Mouse (Mus musculus) forebrain, embryonic 14.5 days (tissue): ENCODE measurements around the gene Cbln3. TPM values are rescaled to one million over a fixed set of nuclear protein-coding genes. Genes with fewer than 3 reads are reported as not detected.

Source experiments
- ATAC-seq: fragments of 200-750 bp; cut with Nextera tagmentation; 2 replicates; pipeline ENCODE4 v1.8.0; 2017; ENCODE audit warnings: mild to moderate bottlenecking, moderate library complexity
- DNase-seq: peaks from one replicate; pipeline ENCODE4 v3.0.0-alpha.2; 2015; ENCODE audit warnings: low spot score
- H3K27ac ChIP-seq: fragments of 300-500 bp; sonication (generic); 2 replicates; pipeline ENCODE4 v1.5.1; 2014; ENCODE audit warnings: low read depth, mild to moderate bottlenecking, control low read depth, low read length, moderate library complexity
- H3K27me3 ChIP-seq: fragments of 300-500 bp; sonication (generic); replicated peaks from 2 replicates; pipeline ENCODE4 v1.6.1; 2014; ENCODE audit warnings: low read length, control low read depth, mixed read lengths; ENCODE audit not compliant: control insufficient read depth, insufficient read depth
- H3K36me3 ChIP-seq: fragments of 300-500 bp; sonication (generic); 2 replicates; pipeline ENCODE4 v1.6.1; 2014; ENCODE audit warnings: low read length, control low read depth; ENCODE audit not compliant: control insufficient read depth, insufficient read depth
- H3K4me1 ChIP-seq: fragments of 300-500 bp; sonication (generic); 2 replicates; pipeline ENCODE4 v1.6.1; 2014; ENCODE audit warnings: antibody characterized with exemption, low read length, control low read depth; ENCODE audit not compliant: control insufficient read depth, insufficient read depth
- H3K4me2 ChIP-seq: fragments of 300-500 bp; sonication (generic); 2 replicates; pipeline ENCODE4 v1.6.1; 2014; ENCODE audit warnings: mild to moderate bottlenecking, control low read depth, low read length
- H3K4me3 ChIP-seq: fragments of 300-500 bp; sonication (generic); 2 replicates; pipeline ENCODE4 v1.5.1; 2014; ENCODE audit warnings: low read depth, low read length, control low read depth
- H3K9ac ChIP-seq: fragments of 300-500 bp; sonication (generic); 2 replicates; pipeline ENCODE4 v1.6.1; 2014; ENCODE audit warnings: mild to moderate bottlenecking, low read length, control low read depth, moderate library complexity
- H3K9me3 ChIP-seq: fragments of 300-500 bp; sonication (generic); replicated peaks from 2 replicates; pipeline ENCODE4 v1.6.1; 2016; ENCODE audit warnings: low read length, control low read depth, mixed read lengths; ENCODE audit not compliant: control insufficient read depth
- WGBS: fragments of 180-500 bp; shearing (Covaris S2); extraction: QIAGEN DNeasy Blood & Tissue Kit; methylation state at CpG from one replicate; pipeline ENCODE4 v1.1.7; 2014; 5-methylcytosine and 5-hydroxymethylcytosine counted together
- polyA plus RNA-seq: library from polyadenylated mRNA; unstranded; fragments of >200 nt; fragmentation: Nextera tagmentation; extraction: Ambion mirVana; gene quantifications from 2 replicates; pipeline ENCODE4 v1.2.1, GENCODE M21; 2014

Gene Cbln3
- polyA plus RNA-seq, 1 experiment from 2014 or later, result 0.27 TPM

DNA sequence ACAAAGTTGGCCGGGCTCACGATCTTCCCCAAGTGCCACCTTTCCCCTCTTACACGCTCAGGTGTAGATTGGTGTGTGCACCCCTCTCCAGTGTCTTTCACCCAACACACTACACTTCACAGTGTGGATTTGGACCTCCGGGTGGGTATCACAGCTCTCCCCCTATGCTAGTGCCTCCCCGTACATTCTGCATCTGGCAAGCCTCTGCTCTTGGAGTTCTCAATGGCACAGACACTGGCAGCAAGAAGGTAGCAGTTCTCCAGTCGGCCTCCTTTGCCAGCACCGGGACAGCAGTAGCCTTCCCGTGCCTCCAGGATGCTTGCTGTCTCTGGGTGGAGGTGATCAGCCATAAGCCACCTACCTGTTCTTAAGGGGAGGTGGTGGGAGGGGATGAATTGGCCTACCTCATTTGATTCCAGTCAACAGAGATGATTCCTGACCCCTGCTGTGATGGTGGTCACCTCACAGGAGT is 10.9 kb downstream of the Cbln3 start:
- Histone ChIP-seq H3K4me1 (no peaks in the 10 kb centered on the region), H3K4me2 (peak overlapping the region; percentile 33; the same call in 1 of the 2 replicates), H3K9ac (peak overlapping the region; percentile 37; the same call in 1 of the 2 replicates), H3K9me3 (no peaks in the 10 kb centered on the region), H3K27ac (no peak overlapping the region), H3K36me3 (peaks cover 47% of the 10 kb centered on the region), H3K27me3 (no peaks in the 10 kb centered on the region), H3K4me3 (no peak overlapping the region)
- DNase-seq, result no peak
- no peak for ATAC-seq
- whole genome bisulfite sequencing, result 83% methylated on average over 8 of the region's 8 CpGs

DNA sequence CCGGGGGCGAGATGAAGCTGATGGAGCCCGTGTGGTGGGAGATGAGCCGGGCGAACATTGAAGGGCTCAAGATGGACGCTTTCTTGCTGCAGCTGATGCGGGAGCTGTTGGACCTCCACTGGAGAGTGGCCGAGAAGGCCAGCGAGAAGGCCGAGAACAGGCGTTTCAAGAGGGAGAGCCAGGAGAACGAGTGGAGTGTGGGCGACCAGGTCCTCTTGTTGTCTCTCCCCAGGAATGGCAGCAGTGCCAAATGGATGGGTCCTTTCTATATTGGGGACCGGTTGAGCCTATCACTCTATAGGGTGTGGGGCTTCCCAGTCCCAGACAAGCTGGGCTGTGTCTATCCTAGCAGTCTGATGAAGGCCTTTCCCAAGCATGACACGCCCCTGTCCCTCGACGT is 11.6 kb downstream of the Cbln3 start:
- Histone ChIP-seq H3K27me3 (no peaks in the 10 kb centered on the region), H3K9ac (no peak overlapping the region), H3K27ac (no peak overlapping the region), H3K4me3 (no peak overlapping the region), H3K4me1 (no peaks in the 10 kb centered on the region), H3K4me2 (no peak overlapping the region), H3K36me3 (peaks cover 54% of the 10 kb centered on the region), H3K9me3 (no peaks in the 10 kb centered on the region)
- no peak for ATAC-seq
- no peak for DNase-seq
- WGBS, result 89% methylated on average over 17 of the region's 17 CpGs

DNA sequence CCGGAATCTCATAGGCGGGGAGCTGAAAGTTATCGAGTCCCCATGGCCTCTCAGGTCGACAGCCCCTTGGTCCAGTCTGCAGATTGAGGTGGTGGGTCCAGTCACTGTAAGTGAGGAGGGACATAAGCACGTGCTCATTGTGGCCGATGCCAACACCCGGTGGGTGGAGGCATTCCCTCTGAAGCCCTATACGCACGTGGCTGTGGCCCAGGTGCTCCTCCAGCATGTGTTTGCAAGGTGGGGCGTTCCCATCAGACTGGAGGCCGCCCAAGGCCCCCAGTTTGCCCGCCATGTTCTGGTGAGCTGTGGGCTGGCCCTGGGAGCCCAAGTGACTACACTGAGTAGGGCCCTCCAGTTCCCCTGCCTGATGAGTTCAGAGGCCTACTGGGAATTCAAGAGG is 12.2 kb downstream of the Cbln3 start:
- H3K27ac ChIP-seq, result no peak overlapping the region
- 93% methylated on average over 12 of the region's 12 CpGs for WGBS
- no peaks in the 10 kb centered on the region for H3K27me3 ChIP-seq
- H3K4me1 ChIP-seq, result no peaks in the 10 kb centered on the region
- no peak overlapping the region for H3K4me3 ChIP-seq
- no peak overlapping the region for H3K9ac ChIP-seq
- H3K36me3 ChIP-seq, result peaks cover 57% of the 10 kb centered on the region
- ATAC-seq (no peak), DNase-seq (no peak)
- H3K9me3 ChIP-seq, result no peaks in the 10 kb centered on the region
- no peak overlapping the region for H3K4me2 ChIP-seq

- Histone ChIP-seq H3K27ac (no peak overlapping the region), H3K36me3 (peaks cover 80% of the 10 kb centered on the region), H3K4me3 (no peak overlapping the region), H3K9ac (no peak overlapping the region), H3K27me3 (no peaks in the 10 kb centered on the region), H3K9me3 (no peaks in the 10 kb centered on the region), H3K4me2 (no peak overlapping the region), H3K4me1 (no peaks in the 10 kb centered on the region)
- ATAC-seq (no peak), DNase-seq (no peak)
- 95% methylated on average over 6 of the region's 6 CpGs for WGBS
These were observed 14.7 kb downstream of the Cbln3 start for GRCm38 (mm10) chr14:55869538-55869937.

- Histone ChIP-seq H3K4me2 (no peak overlapping the region), H3K4me1 (no peaks in the 10 kb centered on the region), H3K36me3 (peaks cover 88% of the 10 kb centered on the region), H3K27ac (no peak overlapping the region), H3K4me3 (no peak overlapping the region), H3K27me3 (no peaks in the 10 kb centered on the region), H3K9ac (no peak overlapping the region), H3K9me3 (no peaks in the 10 kb centered on the region)
- 93% methylated on average over 14 of the region's 14 CpGs for WGBS
- DNase-seq, result no peak
- no peak for ATAC-seq
These were observed 15.8 kb downstream of the Cbln3 start for GRCm38 (mm10) chr14:55868230-55869026.

GRCm38 (mm10) chr14:55866962-55867361 is 17.2 kb downstream of the Cbln3 start:
- Histone ChIP-seq H3K9ac (no peak overlapping the region), H3K4me1 (no peaks in the 10 kb centered on the region), H3K4me3 (no peak overlapping the region), H3K36me3 (peaks cover 83% of the 10 kb centered on the region), H3K27me3 (no peaks in the 10 kb centered on the region), H3K9me3 (no peaks in the 10 kb centered on the region), H3K4me2 (no peak overlapping the region), H3K27ac (no peak overlapping the region)
- WGBS, result 38% methylated on average over 4 of the region's 4 CpGs
- ATAC-seq, result peak; percentile 24; the same call in 1 of the 2 replicates
- peak; percentile 76 for DNase-seq

DNA sequence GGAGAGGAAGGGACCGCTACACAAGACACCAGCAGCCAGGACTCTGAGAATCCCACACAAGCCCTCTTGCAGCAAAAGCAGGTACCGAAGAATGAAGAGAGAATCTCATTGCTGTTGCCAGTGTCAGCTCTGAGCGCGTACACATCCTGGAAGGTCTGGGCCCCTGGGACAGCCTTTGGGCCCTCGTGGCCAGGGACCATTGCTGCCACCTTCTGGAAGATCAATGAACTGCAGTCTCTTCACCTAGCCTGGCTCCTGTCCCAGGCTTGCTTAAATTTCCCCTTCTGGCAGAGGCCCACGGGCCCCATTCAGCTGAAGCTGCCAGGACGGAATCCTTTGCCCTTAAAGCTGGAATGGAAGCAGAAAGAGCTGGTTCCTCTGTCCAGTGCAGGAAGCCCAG is 20.4 kb downstream of the Cbln3 start:
- no peaks in the 10 kb centered on the region for H3K4me1 ChIP-seq
- DNase-seq (peak; percentile 78), ATAC-seq (peak; percentile 40)
- H3K4me3 ChIP-seq, result no peak overlapping the region
- H3K36me3 ChIP-seq, result peaks cover 52% of the 10 kb centered on the region
- H3K27ac ChIP-seq, result no peak overlapping the region
- no peak overlapping the region for H3K4me2 ChIP-seq
- 24% methylated on average over 7 of the region's 7 CpGs for WGBS
- no peak overlapping the region for H3K9ac ChIP-seq
- no peaks in the 10 kb centered on the region for H3K27me3 ChIP-seq
- H3K9me3 ChIP-seq, result no peaks in the 10 kb centered on the region

GRCm38 (mm10) chr14:55862970-55863369 is 21.2 kb downstream of the Cbln3 start:
- Histone ChIP-seq H3K36me3 (peaks cover 44% of the 10 kb centered on the region), H3K9ac (no peak overlapping the region), H3K4me1 (no peaks in the 10 kb centered on the region), H3K4me2 (no peak overlapping the region), H3K4me3 (no peak overlapping the region), H3K27me3 (no peaks in the 10 kb centered on the region), H3K27ac (no peak overlapping the region), H3K9me3 (no peaks in the 10 kb centered on the region)
- 95% methylated on average over 10 of the region's 10 CpGs for WGBS
- ATAC-seq (no peak), DNase-seq (no peak)

DNA sequence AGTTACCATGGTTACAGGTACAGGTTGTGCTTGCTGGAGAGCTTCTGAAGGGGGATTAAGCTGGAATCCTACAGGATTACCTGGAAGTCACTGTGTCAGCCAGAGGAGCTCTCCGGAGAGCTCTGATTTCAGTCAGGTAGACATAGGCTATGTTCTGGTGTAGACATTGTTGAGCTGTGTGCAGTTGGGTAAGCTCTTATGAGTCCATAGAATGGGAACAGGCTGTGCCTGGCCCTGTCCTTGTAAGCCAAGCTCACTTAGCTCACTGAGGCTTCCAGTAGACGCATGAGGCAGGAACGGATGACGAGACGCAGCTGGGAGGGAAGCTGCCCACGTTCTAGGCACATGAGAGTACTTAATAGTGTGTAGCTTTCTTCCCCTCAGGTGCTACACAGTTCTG is 22.0 kb downstream of the Cbln3 start:
- no peak overlapping the region for H3K27ac ChIP-seq
- H3K9ac ChIP-seq, result no peak overlapping the region
- no peaks in the 10 kb centered on the region for H3K9me3 ChIP-seq
- H3K27me3 ChIP-seq, result no peaks in the 10 kb centered on the region
- no peak overlapping the region for H3K4me2 ChIP-seq
- peaks cover 39% of the 10 kb centered on the region for H3K36me3 ChIP-seq
- ATAC-seq (no peak), DNase-seq (no peak)
- H3K4me3 ChIP-seq, result no peak overlapping the region
- H3K4me1 ChIP-seq, result peaks cover 3% of the 10 kb centered on the region; the same call in 1 of the 2 replicates
- 76% methylated on average over 6 of the region's 6 CpGs for WGBS
